Mouse (Mus musculus) kidney, embryonic 14.5 days (tissue): Measurements from ENCODE around the gene Socs7. TPM values are rescaled to one million over a fixed set of nuclear protein-coding genes. Genes with fewer than 3 reads are reported as not detected.

ENCODE experiments used
- ATAC-seq: fragments of 200-750 bp; cut with Nextera tagmentation; 2 replicates; pipeline ENCODE4 v1.8.0; 2017; ENCODE audit warnings: moderate number of reproducible peaks, mild to moderate bottlenecking, moderate TSS enrichment, moderate library complexity; ENCODE audit not compliant: low FRiP score, low TSS enrichment
- H3K27ac ChIP-seq: fragments of 300-500 bp; sonication (generic); 2 replicates; pipeline ENCODE4 v1.5.1; 2014; ENCODE audit warnings: low read depth, mild to moderate bottlenecking, low read length, moderate library complexity, mixed read lengths
- H3K27me3 ChIP-seq: fragments of 300-500 bp; sonication (generic); 2 replicates; pipeline ENCODE4 v1.6.1; 2014; ENCODE audit warnings: mild to moderate bottlenecking, low read length; ENCODE audit not compliant: control insufficient read depth, insufficient read depth
- H3K36me3 ChIP-seq: fragments of 300-500 bp; sonication (generic); 2 replicates; pipeline ENCODE4 v1.6.1; 2014; ENCODE audit warnings: low read length, mixed read lengths; ENCODE audit not compliant: control insufficient read depth, insufficient read depth
- H3K4me1 ChIP-seq: fragments of 300-500 bp; sonication (generic); 2 replicates; pipeline ENCODE4 v1.6.1; 2014; ENCODE audit warnings: low read length, mixed read lengths; ENCODE audit not compliant: control insufficient read depth, insufficient read depth
- H3K4me2 ChIP-seq: fragments of 300-500 bp; sonication (generic); replicated peaks from 2 replicates; pipeline ENCODE4 v1.6.1; 2014; ENCODE audit warnings: low read depth, mild to moderate bottlenecking, low read length
- H3K4me3 ChIP-seq: fragments of 300-500 bp; sonication (generic); 2 replicates; pipeline ENCODE4 v1.5.1; 2014; ENCODE audit warnings: mild to moderate bottlenecking, low read length
- H3K9ac ChIP-seq: fragments of 300-500 bp; sonication (generic); 2 replicates; pipeline ENCODE4 v1.6.1; 2014; ENCODE audit warnings: low read depth, mild to moderate bottlenecking, low read length, moderate library complexity
- H3K9me3 ChIP-seq: fragments of 300-500 bp; sonication (generic); 2 replicates; pipeline ENCODE4 v1.6.1; 2016; ENCODE audit warnings: low read length; ENCODE audit not compliant: control insufficient read depth
- WGBS: fragments of 180-500 bp; shearing (Covaris S2); extraction: QIAGEN DNeasy Blood & Tissue Kit; methylation state at CpG from one replicate; pipeline ENCODE4 v1.1.7; 2014; 5-methylcytosine and 5-hydroxymethylcytosine counted together
- polyA plus RNA-seq: library from polyadenylated mRNA; unstranded; fragments of >200 nt; fragmentation: Nextera tagmentation; extraction: Ambion mirVana; gene quantifications from 2 replicates; pipeline ENCODE4 v1.2.1, GENCODE M21; 2014

Gene Socs7
- polyA plus RNA-seq, 1 experiment from 2014 or later: 2.5 TPM

- no peak overlapping the region for H3K4me2 ChIP-seq
- no peak for ATAC-seq
- no peaks in the 10 kb centered on the region for H3K9me3 ChIP-seq
- H3K27ac ChIP-seq: no peak overlapping the region
- no peaks in the 10 kb centered on the region for H3K27me3 ChIP-seq
- H3K36me3 ChIP-seq: peaks cover 9% of the 10 kb centered on the region; the same call in 1 of the 2 replicates
- H3K9ac ChIP-seq: no peak overlapping the region
- WGBS: 54% methylated on average over 7 of the region's 7 CpGs
- H3K4me1 ChIP-seq: peaks cover 3% of the 10 kb centered on the region; the same call in 1 of the 2 replicates
- no peak overlapping the region for H3K4me3 ChIP-seq
Measured at GRCm38 (mm10) chr11:97370329-97371091, 8.2 kb downstream of the Socs7 start.

- H3K27me3 ChIP-seq: no peaks in the 10 kb centered on the region
- no peaks in the 10 kb centered on the region for H3K4me1 ChIP-seq
- no peak overlapping the region for H3K27ac ChIP-seq
- no peaks in the 10 kb centered on the region for H3K9me3 ChIP-seq
- no peak overlapping the region for H3K9ac ChIP-seq
- no peak for ATAC-seq
- WGBS: 86% methylated on average over 6 of the region's 6 CpGs
- H3K4me2 ChIP-seq: no peak overlapping the region
- H3K36me3 ChIP-seq: peaks cover 18% of the 10 kb centered on the region
- no peak overlapping the region for H3K4me3 ChIP-seq
Measured at GRCm38 (mm10) chr11:97372159-97372864, 10.0 kb downstream of the Socs7 start.

- WGBS: 72% methylated on average over 2 of the region's 2 CpGs
- no peak overlapping the region for H3K27ac ChIP-seq
- no peaks in the 10 kb centered on the region for H3K9me3 ChIP-seq
- H3K4me2 ChIP-seq: no peak overlapping the region
- no peaks in the 10 kb centered on the region for H3K27me3 ChIP-seq
- no peak for ATAC-seq
- no peak overlapping the region for H3K9ac ChIP-seq
- H3K4me1 ChIP-seq: no peaks in the 10 kb centered on the region
- H3K4me3 ChIP-seq: no peak overlapping the region
- H3K36me3 ChIP-seq: peaks cover 28% of the 10 kb centered on the region
Measured at GRCm38 (mm10) chr11:97373402-97373801, 11.1 kb downstream of the Socs7 start.

GRCm38 (mm10) chr11:97380036-97380435 is 17.7 kb downstream of the Socs7 start:
- H3K36me3 ChIP-seq: peaks cover 49% of the 10 kb centered on the region

GRCm38 (mm10) chr11:97383017-97383416 is 20.7 kb downstream of the Socs7 start:
- 78% methylated on average over 2 of the region's 2 CpGs for WGBS
- no peaks in the 10 kb centered on the region for H3K4me1 ChIP-seq
- no peak overlapping the region for H3K9ac ChIP-seq
- no peaks in the 10 kb centered on the region for H3K27me3 ChIP-seq
- no peak overlapping the region for H3K4me3 ChIP-seq
- ATAC-seq: no peak
- no peak overlapping the region for H3K4me2 ChIP-seq
- no peaks in the 10 kb centered on the region for H3K9me3 ChIP-seq
- no peak overlapping the region for H3K27ac ChIP-seq
- peaks cover 44% of the 10 kb centered on the region for H3K36me3 ChIP-seq

More at GRCm38 (mm10) chr11:97380036-97380435, 17.7 kb downstream of the Socs7 start:
- H3K4me2 ChIP-seq: no peak overlapping the region
- H3K27ac ChIP-seq: no peak overlapping the region
- WGBS: 69% methylated on average over 3 of the region's 3 CpGs
- no peaks in the 10 kb centered on the region for H3K4me1 ChIP-seq
- no peaks in the 10 kb centered on the region for H3K9me3 ChIP-seq
- no peak for ATAC-seq
- H3K4me3 ChIP-seq: no peak overlapping the region
- H3K27me3 ChIP-seq: no peaks in the 10 kb centered on the region
- no peak overlapping the region for H3K9ac ChIP-seq

- WGBS: 63% methylated on average over 2 of the region's 2 CpGs
- no peak for ATAC-seq
- H3K27ac ChIP-seq: no peak overlapping the region
- H3K9me3 ChIP-seq: no peaks in the 10 kb centered on the region
- no peaks in the 10 kb centered on the region for H3K27me3 ChIP-seq
- H3K9ac ChIP-seq: no peak overlapping the region
- H3K4me3 ChIP-seq: no peak overlapping the region
- no peaks in the 10 kb centered on the region for H3K4me1 ChIP-seq
- peaks cover 38% of the 10 kb centered on the region for H3K36me3 ChIP-seq
- no peak overlapping the region for H3K4me2 ChIP-seq
Measured at GRCm38 (mm10) chr11:97383764-97384163, 21.4 kb downstream of the Socs7 start.

- Histone ChIP-seq H3K36me3 (peaks cover 57% of the 10 kb centered on the region), H3K4me1 (peaks cover 6% of the 10 kb centered on the region; the same call in 1 of the 2 replicates), H3K4me3 (no peak overlapping the region), H3K27ac (no peak overlapping the region), H3K27me3 (no peaks in the 10 kb centered on the region), H3K9ac (no peak overlapping the region), H3K4me2 (no peak overlapping the region), H3K9me3 (no peaks in the 10 kb centered on the region)
- WGBS: 93% methylated on average over 2 of the region's 2 CpGs
- no peak for ATAC-seq
Measured at GRCm38 (mm10) chr11:97387811-97388210, 25.5 kb downstream of the Socs7 start.

- peaks cover 54% of the 10 kb centered on the region for H3K36me3 ChIP-seq
- WGBS: 85% methylated on average over 8 of the region's 8 CpGs
Measured at GRCm38 (mm10) chr11:97389127-97389526, 26.8 kb downstream of the Socs7 start.

GRCm38 (mm10) chr11:97393658-97394057 is 31.3 kb downstream of the Socs7 start:
- Histone ChIP-seq H3K9me3 (no peaks in the 10 kb centered on the region), H3K27ac (no peak overlapping the region), H3K9ac (no peak overlapping the region), H3K4me3 (no peak overlapping the region), H3K4me1 (peaks cover 10% of the 10 kb centered on the region; the same call in 1 of the 2 replicates), H3K27me3 (no peaks in the 10 kb centered on the region), H3K36me3 (peaks cover 48% of the 10 kb centered on the region), H3K4me2 (no peak overlapping the region)
- ATAC-seq: no peak
- WGBS: 62% methylated on average over 11 of the region's 11 CpGs

More at GRCm38 (mm10) chr11:97389127-97389526, 26.8 kb downstream of the Socs7 start:
- H3K4me2 ChIP-seq: no peak overlapping the region
- H3K9me3 ChIP-seq: no peaks in the 10 kb centered on the region
- H3K27me3 ChIP-seq: no peaks in the 10 kb centered on the region
- H3K9ac ChIP-seq: no peak overlapping the region
- peaks cover 10% of the 10 kb centered on the region; the same call in 1 of the 2 replicates for H3K4me1 ChIP-seq
- H3K4me3 ChIP-seq: no peak overlapping the region
- no peak for ATAC-seq
- H3K27ac ChIP-seq: no peak overlapping the region
